Mouse (Mus musculus) myocyte (in vitro differentiated cells): ENCODE results near the gene Atat1.

Experiments used
- MYOD1 ChIP-seq, 3 experiments: IDR thresholded peaks; one replicate each; pipeline ENCODE4 v1.6.1; 2011; ENCODE audit warnings: control low read depth in 2 of 3, low read depth in 2 of 3, mild to moderate bottlenecking in 2 of 3, moderate library complexity in 1 of 3; ENCODE audit not compliant: insufficient read length in 2 of 3, control insufficient read depth in 1 of 3
- MYOG ChIP-seq, 3 experiments: IDR thresholded peaks; one replicate each; pipeline ENCODE4 v1.6.1; 2011; ENCODE audit warnings: control low read depth in 2 of 3, low read depth in 2 of 3, mild to moderate bottlenecking in 2 of 3; ENCODE audit not compliant: insufficient read length in 2 of 3, control insufficient read depth in 1 of 3, insufficient read depth in 1 of 3
- REST ChIP-seq: IDR thresholded peaks from one replicate; pipeline ENCODE4 v1.6.1; 2011; ENCODE audit warnings: mild to moderate bottlenecking, control low read depth, moderate library complexity; ENCODE audit not compliant: insufficient read depth, insufficient read length
- TCF12 ChIP-seq: IDR thresholded peaks from one replicate; pipeline ENCODE4 v1.6.1; 2011; ENCODE audit warnings: mild to moderate bottlenecking, control low read depth; ENCODE audit not compliant: poor library complexity, insufficient read depth, severe bottlenecking
- USF1 ChIP-seq: IDR thresholded peaks from one replicate; pipeline ENCODE4 v1.6.1; 2011; ENCODE audit warnings: low read depth, mild to moderate bottlenecking, control low read depth, moderate library complexity

DNA sequence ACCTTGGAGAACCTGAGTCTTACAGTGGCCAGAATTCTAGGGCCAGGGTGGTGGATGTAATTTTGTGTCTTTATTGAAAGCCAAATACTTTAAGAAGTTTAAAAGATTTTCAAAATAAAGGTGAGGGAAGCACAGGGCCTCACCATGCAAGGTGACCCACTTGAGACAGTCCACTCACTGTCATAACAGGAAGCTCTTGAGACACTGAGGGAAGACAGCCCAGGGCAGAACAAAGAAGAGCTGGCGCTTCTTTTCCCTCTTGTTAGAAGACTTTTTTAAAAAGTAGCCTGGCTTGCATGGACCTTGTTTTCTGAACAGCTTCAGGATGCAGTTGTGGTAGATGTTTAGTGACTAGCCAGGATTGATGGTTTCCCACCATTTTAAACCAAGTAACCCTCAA, 10.5 kb upstream of the Atat1 start:
- TF ChIP-seq MYOG (IDR thresholded peaks at IDR 0.05; ENCODE audit: control insufficient read depth in 1 of 3, insufficient read depth in 1 of 3, insufficient read length in 2 of 3, low read depth in 2 of 3) = no peak
- TF ChIP-seq TCF12 = no peak
- TF ChIP-seq REST = no peak
- TF ChIP-seq USF1 = no peak
- TF ChIP-seq MYOD1 (IDR thresholded peaks at IDR 0.05; ENCODE audit: control insufficient read depth in 1 of 3, insufficient read length in 2 of 3, low read depth in 2 of 3) = no peak
